Mouse (Mus musculus) forebrain, embryonic 15.5 days (tissue): ENCODE results near the gene Nup210. TPM values are rescaled to one million over a fixed set of nuclear protein-coding genes. Genes with fewer than 3 reads are reported as not detected.
A peak's percentile ranks its signal among the peaks of the same experiment; 100 is the strongest.

Experiments
- ATAC-seq: fragments of 200-750 bp; cut with Nextera tagmentation; replicated peaks from 2 replicates; pipeline ENCODE4 v1.8.0; 2017; ENCODE audit warnings: mild to moderate bottlenecking, moderate TSS enrichment, moderate library complexity
- H3K27ac ChIP-seq: fragments of 300-500 bp; sonication (generic); replicated peaks from 2 replicates; pipeline ENCODE4 v1.5.1; 2015; ENCODE audit warnings: mild to moderate bottlenecking, inconsistent platforms
- H3K27me3 ChIP-seq: fragments of 300-500 bp; sonication (generic); 2 replicates; pipeline ENCODE4 v1.6.1; 2015; ENCODE audit warnings: inconsistent platforms
- H3K36me3 ChIP-seq: fragments of 300-500 bp; sonication (generic); 2 replicates; pipeline ENCODE4 v1.6.1; 2015; ENCODE audit warnings: mild to moderate bottlenecking, inconsistent platforms
- H3K4me1 ChIP-seq: fragments of 300-500 bp; sonication (generic); 2 replicates; pipeline ENCODE4 v1.6.1; 2015; ENCODE audit warnings: inconsistent platforms
- H3K4me2 ChIP-seq: fragments of 300-500 bp; sonication (generic); replicated peaks from 2 replicates; pipeline ENCODE4 v1.6.1; 2015; ENCODE audit warnings: mild to moderate bottlenecking, inconsistent platforms
- H3K4me3 ChIP-seq: fragments of 300-500 bp; sonication (generic); 2 replicates; pipeline ENCODE4 v1.5.1; 2015; ENCODE audit warnings: mild to moderate bottlenecking, inconsistent platforms
- H3K9ac ChIP-seq: fragments of 300-500 bp; sonication (generic); replicated peaks from 2 replicates; pipeline ENCODE4 v1.6.1; 2015; ENCODE audit warnings: mild to moderate bottlenecking, inconsistent platforms
- H3K9me3 ChIP-seq: fragments of 300-500 bp; sonication (generic); 2 replicates; pipeline ENCODE4 v1.6.1; 2016; ENCODE audit warnings: inconsistent platforms
- WGBS: fragments of 180-500 bp; shearing (Covaris S2); methylation state at CpG from one replicate; pipeline ENCODE4 v1.1.7; 2015; ENCODE audit warnings: mixed read lengths; 5-methylcytosine and 5-hydroxymethylcytosine counted together
- polyA plus RNA-seq: library from polyadenylated mRNA; unstranded; fragments of >200 nt; fragmentation: Nextera tagmentation; extraction: Ambion mirVana; gene quantifications from 2 replicates; pipeline ENCODE4 v1.2.1, GENCODE M21; 2015

The Nup210 gene
- polyA plus RNA-seq, 1 experiment from 2014 or later: 18.0 TPM

GRCm38 (mm10) chr6:91156062-91156461, 39.4 kb upstream of the Nup210 start:
- Histone ChIP-seq H3K4me2 (peak overlapping the region; percentile 79), H3K4me1 (peaks cover 76% of the 10 kb centered on the region), H3K4me3 (peak overlapping the region; percentile 66), H3K9ac (no peak overlapping the region), H3K9me3 (no peaks in the 10 kb centered on the region), H3K36me3 (no peaks in the 10 kb centered on the region), H3K27ac (peak overlapping the region; percentile 65; the same call in 1 of the 2 replicates), H3K27me3 (no peaks in the 10 kb centered on the region)
- 25% methylated on average over 4 of the region's 4 CpGs for WGBS
- no peak for ATAC-seq

GRCm38 (mm10) chr6:91155286-91155685, 38.7 kb upstream of the Nup210 start:
- H3K27me3 ChIP-seq: no peaks in the 10 kb centered on the region
- no peaks in the 10 kb centered on the region for H3K9me3 ChIP-seq
- peaks cover 68% of the 10 kb centered on the region for H3K4me1 ChIP-seq
- H3K4me3 ChIP-seq: no peak overlapping the region
- H3K4me2 ChIP-seq: no peak overlapping the region
- no peak for ATAC-seq
- H3K27ac ChIP-seq: 0 out of 2 replicates have a peak overlapping the region, but pooled peaks have one; percentile 74
- H3K36me3 ChIP-seq: no peaks in the 10 kb centered on the region
- 62% methylated on average over 3 of the region's 3 CpGs for WGBS
- no peak overlapping the region for H3K9ac ChIP-seq

GRCm38 (mm10) chr6:91154685-91155084, 38.1 kb upstream of the Nup210 start:
- Histone ChIP-seq H3K9me3 (no peaks in the 10 kb centered on the region), H3K36me3 (no peaks in the 10 kb centered on the region), H3K4me2 (no peak overlapping the region), H3K4me3 (no peak overlapping the region), H3K27ac (peak overlapping the region; percentile 74), H3K4me1 (peaks cover 63% of the 10 kb centered on the region), H3K9ac (no peak overlapping the region), H3K27me3 (no peaks in the 10 kb centered on the region)
- ATAC-seq: no peak
- WGBS: 62% methylated on average over 4 of the region's 4 CpGs

- H3K4me3 ChIP-seq: peak overlapping the region; percentile 27
- 0 out of 2 replicates have a peak overlapping the region, but pooled peaks have one; percentile 5 for H3K9ac ChIP-seq
- peak overlapping the region; percentile 74 for H3K27ac ChIP-seq
- no peaks in the 10 kb centered on the region for H3K9me3 ChIP-seq
- H3K4me2 ChIP-seq: peak overlapping the region; percentile 46
- peak; percentile 78 for ATAC-seq
- H3K36me3 ChIP-seq: no peaks in the 10 kb centered on the region
- peaks cover 53% of the 10 kb centered on the region for H3K4me1 ChIP-seq
- no peaks in the 10 kb centered on the region for H3K27me3 ChIP-seq
- WGBS: under 1% methylated on average over 10 of the region's 10 CpGs
Observed at GRCm38 (mm10) chr6:91153549-91154064, 37.0 kb upstream of the Nup210 start.

DNA sequence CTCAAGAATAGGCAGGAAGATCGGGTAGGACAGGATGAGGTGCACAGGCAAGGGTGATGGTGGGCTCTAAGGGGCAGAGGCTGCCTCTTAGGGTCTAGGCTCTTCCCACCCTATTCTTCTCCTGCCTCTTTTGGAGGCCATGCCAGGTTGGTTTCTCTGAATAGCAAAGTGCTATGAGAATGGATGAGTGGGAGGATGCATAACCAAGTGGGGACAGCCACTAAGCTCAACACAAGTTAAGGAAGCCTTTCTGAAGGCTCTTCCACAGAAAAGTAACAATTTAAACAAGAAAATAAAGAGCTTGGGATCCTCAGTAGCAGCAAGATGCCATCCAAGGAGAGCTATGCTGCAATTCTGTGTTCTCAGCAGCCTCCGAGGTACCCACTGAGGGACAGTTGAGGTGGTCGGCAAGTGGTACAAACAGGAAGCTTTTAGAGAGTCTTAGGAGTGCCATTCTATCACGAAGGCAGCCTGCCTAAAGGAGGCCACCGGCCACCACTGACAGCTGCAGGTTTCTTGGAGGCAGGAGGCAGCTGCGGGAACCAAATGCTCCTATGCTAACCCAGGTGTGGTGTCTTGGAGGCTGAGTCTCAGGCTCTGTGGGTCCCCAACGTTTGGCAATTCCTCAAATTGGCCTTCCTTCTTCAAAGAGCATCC, 36.4 kb upstream of the Nup210 start:
- H3K9ac ChIP-seq: 0 out of 2 replicates have a peak overlapping the region, but pooled peaks have one; percentile 5
- no peak for ATAC-seq
- no peaks in the 10 kb centered on the region for H3K9me3 ChIP-seq
- no peaks in the 10 kb centered on the region for H3K36me3 ChIP-seq
- H3K27ac ChIP-seq: peak overlapping the region; percentile 74
- H3K4me1 ChIP-seq: peaks cover 47% of the 10 kb centered on the region
- WGBS: 30% methylated on average over 7 of the region's 7 CpGs
- H3K4me2 ChIP-seq: peak overlapping the region; percentile 46
- peak overlapping the region; percentile 27; the same call in 1 of the 2 replicates for H3K4me3 ChIP-seq
- H3K27me3 ChIP-seq: no peaks in the 10 kb centered on the region

GRCm38 (mm10) chr6:91147152-91147770, 30.6 kb upstream of the Nup210 start:
- Histone ChIP-seq H3K9ac (no peak overlapping the region), H3K36me3 (no peaks in the 10 kb centered on the region), H3K4me3 (no peak overlapping the region), H3K27ac (peak overlapping the region; percentile 87), H3K9me3 (no peaks in the 10 kb centered on the region), H3K4me2 (no peak overlapping the region), H3K27me3 (no peaks in the 10 kb centered on the region), H3K4me1 (peaks cover 20% of the 10 kb centered on the region)
- ATAC-seq: peak; percentile 79
- 72% methylated on average over 2 of the region's 2 CpGs for WGBS

- no peaks in the 10 kb centered on the region for H3K9me3 ChIP-seq
- no peaks in the 10 kb centered on the region for H3K36me3 ChIP-seq
- peak overlapping the region; percentile 87 for H3K27ac ChIP-seq
- H3K4me2 ChIP-seq: no peak overlapping the region
- WGBS: 8% methylated on average over 5 of the region's 5 CpGs
- H3K4me3 ChIP-seq: no peak overlapping the region
- H3K27me3 ChIP-seq: no peaks in the 10 kb centered on the region
- peaks cover 20% of the 10 kb centered on the region for H3K4me1 ChIP-seq
- peak; percentile 79 for ATAC-seq
- H3K9ac ChIP-seq: no peak overlapping the region
Observed at GRCm38 (mm10) chr6:91146443-91147151, 30.0 kb upstream of the Nup210 start.

DNA sequence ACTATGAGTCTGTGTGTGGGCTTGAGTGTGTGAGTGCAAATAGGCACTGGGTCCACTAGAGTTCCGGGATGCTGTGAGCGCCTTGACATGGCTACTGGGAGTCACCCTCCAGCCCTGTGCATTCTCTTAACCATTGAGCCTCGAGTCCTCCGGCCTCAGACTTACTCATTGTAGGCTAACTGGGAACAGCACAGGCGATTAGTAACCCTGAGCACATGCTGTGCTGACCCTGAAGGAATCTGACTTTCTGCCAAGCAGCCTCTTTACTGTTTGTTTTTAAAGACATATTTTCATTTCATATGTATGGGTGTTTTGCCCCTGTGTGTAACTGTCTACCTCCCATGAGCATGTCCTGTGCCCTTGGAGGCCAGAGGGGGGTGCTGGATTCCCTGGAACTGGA, 28.9 kb upstream of the Nup210 start:
- no peaks in the 10 kb centered on the region for H3K27me3 ChIP-seq
- H3K4me3 ChIP-seq: no peak overlapping the region
- peak overlapping the region; percentile 87 for H3K27ac ChIP-seq
- no peaks in the 10 kb centered on the region for H3K9me3 ChIP-seq
- H3K36me3 ChIP-seq: no peaks in the 10 kb centered on the region
- H3K4me2 ChIP-seq: no peak overlapping the region
- peaks cover 20% of the 10 kb centered on the region for H3K4me1 ChIP-seq
- no peak for ATAC-seq
- no peak overlapping the region for H3K9ac ChIP-seq
- 66% methylated on average over 5 of the region's 5 CpGs for WGBS

- Histone ChIP-seq H3K4me1 (peaks cover 20% of the 10 kb centered on the region), H3K27me3 (no peaks in the 10 kb centered on the region), H3K27ac (peak overlapping the region; percentile 87; the same call in 1 of the 2 replicates), H3K4me2 (no peak overlapping the region), H3K36me3 (no peaks in the 10 kb centered on the region), H3K9me3 (no peaks in the 10 kb centered on the region), H3K4me3 (no peak overlapping the region), H3K9ac (no peak overlapping the region)
- WGBS: 64% methylated on average over 3 of the region's 3 CpGs
- ATAC-seq: no peak
Observed at GRCm38 (mm10) chr6:91145056-91145455, 28.4 kb upstream of the Nup210 start.

- 31% methylated on average over 4 of the region's 4 CpGs for WGBS
- 0 out of 2 replicates have a peak, but pooled peaks have one; percentile 6 for ATAC-seq
- Histone ChIP-seq H3K9ac (no peak overlapping the region), H3K36me3 (no peaks in the 10 kb centered on the region), H3K9me3 (no peaks in the 10 kb centered on the region), H3K27ac (no peak overlapping the region), H3K4me2 (no peak overlapping the region), H3K4me1 (no peaks in the 10 kb centered on the region), H3K4me3 (no peak overlapping the region), H3K27me3 (no peaks in the 10 kb centered on the region)
Observed at GRCm38 (mm10) chr6:91139846-91140245, 23.2 kb upstream of the Nup210 start.

- H3K27ac ChIP-seq: no peak overlapping the region
- H3K36me3 ChIP-seq: no peaks in the 10 kb centered on the region
- H3K27me3 ChIP-seq: no peaks in the 10 kb centered on the region
- H3K4me3 ChIP-seq: no peak overlapping the region
- H3K9me3 ChIP-seq: no peaks in the 10 kb centered on the region
- H3K4me1 ChIP-seq: no peaks in the 10 kb centered on the region
- no peak for ATAC-seq
- WGBS: 78% methylated on average over 10 of the region's 10 CpGs
- H3K4me2 ChIP-seq: no peak overlapping the region
- no peak overlapping the region for H3K9ac ChIP-seq
Observed at GRCm38 (mm10) chr6:91137343-91137956, 20.8 kb upstream of the Nup210 start.
